Mouse (Mus musculus) heart, postnatal 0 days (tissue): ENCODE data around the gene Sesn3. TPM values are rescaled to one million over a fixed set of nuclear protein-coding genes. Genes with fewer than 3 reads are reported as not detected.

Experiments
- ATAC-seq: fragments of 200-750 bp; cut with Nextera tagmentation; 2 replicates; pipeline ENCODE4 v1.8.0; 2017; ENCODE audit warnings: low read depth, moderate number of reproducible peaks, moderate library complexity; ENCODE audit not compliant: insufficient read depth
- DNase-seq: peaks from one replicate; pipeline ENCODE4 v3.0.0-alpha.2; 2016; ENCODE audit warnings: low spot score
- H3K27ac ChIP-seq: fragments of 300-500 bp; sonication (generic); 2 replicates; pipeline ENCODE4 v1.5.1; 2014; ENCODE audit warnings: low read depth, mild to moderate bottlenecking
- H3K27me3 ChIP-seq: fragments of 300-500 bp; sonication (generic); 2 replicates; pipeline ENCODE4 v1.6.1; 2014; ENCODE audit warnings: low read length, mixed read lengths; ENCODE audit not compliant: control insufficient read depth, insufficient read depth
- H3K36me3 ChIP-seq: fragments of 300-500 bp; sonication (generic); replicated peaks from 2 replicates; pipeline ENCODE4 v1.6.1; 2014; ENCODE audit warnings: low read length, mixed read lengths; ENCODE audit not compliant: control insufficient read depth, insufficient read depth
- H3K4me1 ChIP-seq: fragments of 300-500 bp; sonication (generic); 2 replicates; pipeline ENCODE4 v1.6.1; 2014; ENCODE audit warnings: antibody characterized with exemption; ENCODE audit not compliant: control insufficient read depth, insufficient read depth
- H3K4me2 ChIP-seq: fragments of 300-500 bp; sonication (generic); 2 replicates; pipeline ENCODE4 v1.6.1; 2014; ENCODE audit warnings: low read depth, mild to moderate bottlenecking, low read length, moderate library complexity
- H3K4me3 ChIP-seq: fragments of 300-500 bp; sonication (generic); 2 replicates; pipeline ENCODE4 v1.5.1; 2014; ENCODE audit warnings: low read depth, low read length
- H3K9ac ChIP-seq: fragments of 300-500 bp; sonication (generic); replicated peaks from 2 replicates; pipeline ENCODE4 v1.6.1; 2014; ENCODE audit warnings: low read depth, low read length, mixed read lengths
- H3K9me3 ChIP-seq: fragments of 300-500 bp; sonication (generic); replicated peaks from 2 replicates; pipeline ENCODE4 v1.6.1; 2016; ENCODE audit warnings: low read length; ENCODE audit not compliant: control insufficient read depth
- CTCF ChIP-seq: IDR thresholded peaks from 2 replicates; pipeline ENCODE4 v1.5.1; 2016; ENCODE audit warnings: antibody characterized with exemption, control low read depth, low read depth
- EP300 ChIP-seq: IDR thresholded peaks from 2 replicates; pipeline ENCODE4 v1.6.1; 2016; ENCODE audit warnings: antibody characterized with exemption, low read depth
- WGBS: fragments of 180-500 bp; shearing (Covaris S2); extraction: QIAGEN DNeasy Blood & Tissue Kit; methylation state at CpG from one replicate; pipeline ENCODE4 v1.1.7; 2014; 5-methylcytosine and 5-hydroxymethylcytosine counted together
- polyA plus RNA-seq: library from polyadenylated mRNA; unstranded; fragments of >200 nt; fragmentation: Nextera tagmentation; extraction: Ambion mirVana; gene quantifications from 2 replicates; pipeline ENCODE4 v1.2.1, GENCODE M21; 2015
- total RNA-seq: library from RNA; depleted of rRNA; stranded (reverse); fragments of >200 nt; gene quantifications from 2 replicates; pipeline ENCODE4 v1.2.3, GENCODE M21; 2014; ENCODE audit warnings: low replicate concordance

The Sesn3 gene
- total and polyA plus RNA-seq, 2 experiments from 2014 or later = 5.7 to 17.0 TPM

- Histone ChIP-seq H3K27ac (no peak overlapping the region), H3K9me3 (no peaks in the 10 kb centered on the region), H3K4me3 (no peak overlapping the region), H3K4me1 (0 out of 2 replicates have a peak, but pooled peaks cover 4% of the 10 kb centered on the region), H3K4me2 (no peak overlapping the region), H3K27me3 (no peaks in the 10 kb centered on the region), H3K9ac (no peak overlapping the region), H3K36me3 (no peaks in the 10 kb centered on the region)
- 43% methylated on average over 3 of the region's 3 CpGs for WGBS
- DNase-seq (no peak), ATAC-seq (no peak)
- TF ChIP-seq CTCF = no peak
- TF ChIP-seq EP300 = no peak
These were observed 10.2 kb downstream of the Sesn3 start for GRCm38 (mm10) chr9:14285036-14285435.

GRCm38 (mm10) chr9:14287234-14287633 lies 12.4 kb downstream of the Sesn3 start:
- no peaks in the 10 kb centered on the region for H3K36me3 ChIP-seq
- no peaks in the 10 kb centered on the region for H3K27me3 ChIP-seq
- no peaks in the 10 kb centered on the region for H3K9me3 ChIP-seq
- no peak overlapping the region for H3K4me3 ChIP-seq
- H3K4me2 ChIP-seq = no peak overlapping the region
- WGBS = 85% methylated on average over 1 of the region's 1 CpGs
- 0 out of 2 replicates have a peak, but pooled peaks cover 4% of the 10 kb centered on the region for H3K4me1 ChIP-seq
- TF ChIP-seq CTCF = no peak
- TF ChIP-seq EP300 = no peak
- ATAC-seq (no peak), DNase-seq (no peak)
- no peak overlapping the region for H3K9ac ChIP-seq
- H3K27ac ChIP-seq = no peak overlapping the region

GRCm38 (mm10) chr9:14288500-14288899 lies 13.6 kb downstream of the Sesn3 start:
- no peaks in the 10 kb centered on the region for H3K27me3 ChIP-seq
- no peak overlapping the region for H3K27ac ChIP-seq
- ATAC-seq (no peak), DNase-seq (no peak)
- H3K4me3 ChIP-seq = no peak overlapping the region
- no peaks in the 10 kb centered on the region for H3K36me3 ChIP-seq
- no peak overlapping the region for H3K4me2 ChIP-seq
- peaks cover 15% of the 10 kb centered on the region for H3K4me1 ChIP-seq
- TF ChIP-seq EP300 (no peak), CTCF (no peak)
- no peak overlapping the region for H3K9ac ChIP-seq
- no peaks in the 10 kb centered on the region for H3K9me3 ChIP-seq

- H3K27me3 ChIP-seq = no peaks in the 10 kb centered on the region
- no peak for ATAC-seq
- no peaks in the 10 kb centered on the region for H3K9me3 ChIP-seq
- no peak overlapping the region for H3K4me3 ChIP-seq
- DNase-seq = no peak
- H3K9ac ChIP-seq = no peak overlapping the region
- H3K4me2 ChIP-seq = no peak overlapping the region
- no peaks in the 10 kb centered on the region for H3K36me3 ChIP-seq
- no peak overlapping the region for H3K27ac ChIP-seq
- WGBS = 97% methylated on average over 1 of the region's 1 CpGs
- TF ChIP-seq EP300 (no peak), CTCF (no peak)
- H3K4me1 ChIP-seq = peaks cover 13% of the 10 kb centered on the region
These were observed 19.0 kb downstream of the Sesn3 start for GRCm38 (mm10) chr9:14293866-14294265.

- WGBS = 87% methylated on average over 8 of the region's 8 CpGs
- no peak for DNase-seq
- no peak for ATAC-seq
These were observed 21.0 kb downstream of the Sesn3 start for GRCm38 (mm10) chr9:14295680-14296440.

GRCm38 (mm10) chr9:14297204-14297603 lies 22.3 kb downstream of the Sesn3 start:
- Histone ChIP-seq H3K4me1 (peaks cover 13% of the 10 kb centered on the region), H3K36me3 (no peaks in the 10 kb centered on the region), H3K9ac (no peak overlapping the region), H3K4me3 (no peak overlapping the region), H3K9me3 (no peaks in the 10 kb centered on the region), H3K4me2 (no peak overlapping the region), H3K27me3 (no peaks in the 10 kb centered on the region), H3K27ac (no peak overlapping the region)
- TF ChIP-seq EP300 (no peak), CTCF (no peak)
- DNase-seq (no peak), ATAC-seq (no peak)
- WGBS = 61% methylated on average over 5 of the region's 5 CpGs

More at GRCm38 (mm10) chr9:14295680-14296440, 21.0 kb downstream of the Sesn3 start:
- Histone ChIP-seq H3K9me3 (no peaks in the 10 kb centered on the region), H3K4me3 (no peak overlapping the region), H3K9ac (no peak overlapping the region), H3K4me2 (no peak overlapping the region), H3K27me3 (no peaks in the 10 kb centered on the region), H3K27ac (no peak overlapping the region), H3K4me1 (peaks cover 13% of the 10 kb centered on the region), H3K36me3 (no peaks in the 10 kb centered on the region)
- no peak for TF ChIP-seq CTCF
- no peak for TF ChIP-seq EP300
